35 mouse cellular contexts compared by ENCODE assay signal in the genomic region with DNA sequence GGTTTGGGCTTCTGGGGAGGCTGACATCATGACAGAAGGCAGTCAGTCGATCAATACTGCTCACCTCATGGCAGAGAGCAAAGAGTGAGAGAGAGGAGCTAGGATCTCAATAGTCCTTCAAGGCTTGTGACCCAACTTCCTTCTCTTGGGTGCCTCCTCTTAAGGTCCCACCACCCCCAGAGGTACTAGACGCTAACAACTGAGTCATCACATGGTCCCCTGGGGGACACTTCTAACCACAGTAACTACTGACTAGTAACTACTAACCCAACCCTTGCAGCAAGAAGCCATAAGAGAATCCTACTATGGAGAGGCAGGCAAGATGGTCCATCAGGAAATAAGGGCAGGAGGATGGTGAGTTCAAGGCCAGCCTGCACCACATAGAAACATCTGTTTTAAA.
"Had no signal": no experiment of that assay in that cellular context is flagged by ENCODE, and none has a peak within 500 bp of the region (broad histone marks: within the 10 kb centered on the region; RNA-seq: fewer than 3 reads in every experiment).

No protein-coding gene starts in this region.

- DNase-seq: heart, postnatal 10 days; heart, postnatal 14 days; heart, postnatal 36 days; heart, postnatal 4 days; kidney, adult 11 months; kidney, adult 18-20 months; kidney, adult 2 months; kidney, adult 8-10 months; kidney, adult 9 months; kidney, postnatal 10 days; kidney, postnatal 14 days; kidney, postnatal 25 days; kidney, postnatal 36 days; kidney, postnatal 4 days; layer of hippocampus, adult 9-11 months; layer of hippocampus, postnatal 36 days had no signal

- H3K4me2 ChIP-seq: heart, embryonic 11.5 days; heart, embryonic 12.5 days; heart, embryonic 13.5 days; heart, embryonic 15.5 days; hindbrain, embryonic 12.5 days; hindbrain, embryonic 13.5 days; hindbrain, embryonic 14.5 days; hindbrain, embryonic 15.5 days; intestine, embryonic 15.5 days; kidney, embryonic 15.5 days had no signal

- H3K27ac ChIP-seq: heart, embryonic 10.5 days; heart, embryonic 13.5 days; heart, embryonic 15.5 days; hindbrain, embryonic 10.5 days; hindbrain, embryonic 12.5 days; hindbrain, embryonic 13.5 days; hindbrain, embryonic 14.5 days; hindbrain, embryonic 15.5 days; hindbrain, postnatal 0 days; intestine, embryonic 15.5 days; kidney, embryonic 15.5 days; kidney, postnatal 0 days; layer of hippocampus, adult 2 months had no signal

- H3K9ac ChIP-seq: heart, embryonic 12.5 days; heart, embryonic 13.5 days; heart, embryonic 15.5 days; hindbrain, embryonic 12.5 days; hindbrain, embryonic 13.5 days; hindbrain, embryonic 14.5 days; hindbrain, embryonic 15.5 days; intestine, embryonic 15.5 days; kidney, embryonic 15.5 days had no signal

- ATAC-seq: hindbrain, embryonic 16.5 days; hindbrain, postnatal 0 days; inflammation-experienced regulatory T-cells, adult 6 months; intestine, embryonic 15.5 days; intestine, embryonic 16.5 days; intestine, postnatal 0 days had no signal

- H3K9me3 ChIP-seq: heart, embryonic 10.5 days; heart, embryonic 12.5 days; heart, embryonic 13.5 days; heart, embryonic 15.5 days; hindbrain, embryonic 10.5 days; hindbrain, embryonic 12.5 days; hindbrain, embryonic 13.5 days; hindbrain, embryonic 15.5 days; intestine, embryonic 15.5 days; kidney, embryonic 15.5 days had no signal

- H3K36me3 ChIP-seq: heart, embryonic 10.5 days; heart, embryonic 12.5 days; heart, embryonic 13.5 days; heart, embryonic 15.5 days; hindbrain, embryonic 10.5 days; hindbrain, embryonic 12.5 days; hindbrain, embryonic 13.5 days; hindbrain, embryonic 15.5 days; intestine, embryonic 15.5 days; kidney, embryonic 15.5 days had no signal

- H3K27me3 ChIP-seq: heart, embryonic 12.5 days; heart, embryonic 13.5 days; heart, embryonic 15.5 days; hindbrain, embryonic 12.5 days; hindbrain, embryonic 13.5 days; hindbrain, embryonic 15.5 days; intestine, embryonic 15.5 days; kidney, embryonic 15.5 days had no signal

- H3K4me3 ChIP-seq: heart, embryonic 10.5 days; heart, embryonic 12.5 days; heart, embryonic 13.5 days; heart, embryonic 15.5 days; hindbrain, embryonic 10.5 days; hindbrain, embryonic 12.5 days; hindbrain, embryonic 13.5 days; hindbrain, embryonic 15.5 days; intestine, embryonic 15.5 days; kidney, embryonic 15.5 days; layer of hippocampus, adult 2 months had no signal

- H3K4me1 ChIP-seq: heart, embryonic 10.5 days; heart, embryonic 12.5 days; heart, embryonic 13.5 days; heart, embryonic 15.5 days; hindbrain, embryonic 10.5 days; hindbrain, embryonic 12.5 days; hindbrain, embryonic 13.5 days; hindbrain, embryonic 15.5 days; intestine, embryonic 15.5 days; kidney, embryonic 15.5 days had no signal
